Mouse (Mus musculus): ENCODE results near the gene Mum1l1. TPM values are rescaled to one million over a fixed set of nuclear protein-coding genes. Genes with fewer than 3 reads are reported as not detected.

Gene Mum1l1
- 2.6 TPM for polyA plus RNA-seq (2014; fragmentation: Illumina TruSeq; extraction: RNeasy Lipid Tissue Mini Kit (QIAGEN cat#74804); ENCODE audit: low read depth, low replicate concordance)

GRCm38 (mm10) chrX:139209829-139210225 is at the start of gene Mum1l1:
Gene Mum1l1 (plus strand): TSS chrX:139210042.

GRCm38 (mm10) chrX:139178928-139179327 is 30.9 kb upstream of the Mum1l1 start, which contains the start of gene 4933428M09Rik:
Gene 4933428M09Rik (plus strand): TSS chrX:139179228.

Other genes starting within 250 kb of the Mum1l1 start
- not detected for gene Serpina7, start 124.8 kb upstream of the Mum1l1 start, polyA plus RNA-seq (2014; fragmentation: Illumina TruSeq; extraction: RNeasy Lipid Tissue Mini Kit (QIAGEN cat#74804); ENCODE audit: low read depth, low replicate concordance)
- gene 4930513O06Rik, start 123.8 kb upstream of the Mum1l1 start, polyA plus RNA-seq (2014; fragmentation: Illumina TruSeq; extraction: RNeasy Lipid Tissue Mini Kit (QIAGEN cat#74804); ENCODE audit: low read depth, low replicate concordance): not detected
- gene 4933428M09Rik, start 30.8 kb upstream of the Mum1l1 start, polyA plus RNA-seq (2014; fragmentation: Illumina TruSeq; extraction: RNeasy Lipid Tissue Mini Kit (QIAGEN cat#74804); ENCODE audit: low read depth, low replicate concordance): not detected
- gene Trap1a, start 123.6 kb downstream of the Mum1l1 start, polyA plus RNA-seq (2014; fragmentation: Illumina TruSeq; extraction: RNeasy Lipid Tissue Mini Kit (QIAGEN cat#74804); ENCODE audit: low read depth, low replicate concordance): not detected